Mouse (Mus musculus): ENCODE results near the gene Tmbim4. TPM values are rescaled to one million over a fixed set of nuclear protein-coding genes. Genes with fewer than 3 reads are reported as not detected.
A peak's percentile ranks its signal among the peaks of the same experiment; 100 is the strongest.

The Tmbim4 gene
- polyA plus RNA-seq, 1 experiment = 52.1 TPM

DNA sequence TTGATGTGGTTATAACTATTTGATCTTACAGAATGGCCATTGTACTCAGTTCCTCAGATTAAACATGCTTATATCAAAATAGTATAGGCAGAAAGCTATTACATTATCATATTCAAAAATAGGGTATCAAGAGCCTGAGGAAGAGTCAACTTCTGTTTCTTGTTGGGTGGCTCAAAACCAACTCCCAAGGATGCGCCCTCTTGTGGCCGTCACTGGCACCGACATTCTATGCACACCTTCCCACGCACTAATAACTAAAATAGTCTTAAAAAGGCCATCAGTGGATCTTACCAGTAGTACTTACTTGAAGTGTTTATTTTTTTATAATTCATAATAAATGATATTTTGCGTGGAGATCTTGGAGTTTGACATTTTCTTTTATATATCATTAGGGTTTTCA lies 30.3 kb downstream of the Tmbim4 start:
- Histone ChIP-seq H3K9me3 (replicated peaks; ENCODE audit: control insufficient read depth, insufficient read depth, low read length, poor library complexity, severe bottlenecking) (no peaks in the 10 kb centered on the region), H3K27me3 (ENCODE audit: control insufficient read depth, insufficient read depth, low read length, poor library complexity, severe bottlenecking) (no peaks in the 10 kb centered on the region), H3K4me1 (ENCODE audit: control insufficient read depth, insufficient read depth, low read length) (no peaks in the 10 kb centered on the region), H3K9ac (ENCODE audit: low read depth, poor library complexity, severe bottlenecking) (no peak overlapping the region), H3K36me3 (ENCODE audit: control insufficient read depth, insufficient read depth, low read length, poor library complexity, severe bottlenecking) (peaks cover 38% of the 10 kb centered on the region), H3K27ac (ENCODE audit: insufficient read depth, low read length) (no peak overlapping the region), H3K4me3 (ENCODE audit: low read depth, low read length) (no peak overlapping the region)
- TF ChIP-seq CTCF (IDR thresholded peaks at IDR 0.05; ENCODE audit: low read depth, low read length) = peak; percentile 88
- TF ChIP-seq POLR2A (IDR thresholded peaks at IDR 0.05; ENCODE audit: insufficient read depth, low read length) = no peak

DNA sequence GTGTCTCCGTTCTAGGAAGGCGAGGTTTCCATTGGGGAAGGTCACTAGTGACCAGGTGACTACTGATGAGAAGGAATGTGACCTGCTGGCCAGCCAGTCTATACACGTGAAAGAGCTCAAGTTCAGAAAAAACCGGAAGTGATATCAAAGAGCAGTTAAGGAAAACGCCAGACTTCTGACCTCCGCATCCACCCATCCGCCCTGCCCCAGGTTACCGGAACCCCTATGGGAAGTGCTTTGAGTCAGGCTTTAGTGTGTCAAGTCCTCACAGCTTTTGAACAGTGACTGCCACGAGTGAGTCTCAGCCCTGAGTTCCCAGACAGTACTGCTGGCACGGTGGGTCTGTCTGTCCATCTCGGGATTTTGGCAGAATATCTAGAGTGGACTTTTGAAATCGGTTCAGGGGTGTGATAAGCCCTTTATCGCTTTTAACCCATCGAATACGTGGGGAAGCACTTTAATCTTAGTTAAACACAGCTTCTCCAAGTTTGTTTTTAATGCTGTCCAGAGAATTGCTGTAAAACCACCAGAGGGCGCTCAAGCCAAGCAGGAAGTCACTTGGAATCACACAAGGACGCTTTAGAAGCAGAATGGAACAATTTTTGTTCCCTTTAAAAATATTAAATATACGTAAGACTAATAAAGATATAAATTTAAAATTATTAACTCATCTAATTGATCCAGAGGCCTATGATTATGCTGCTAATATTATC lies 32.4 kb downstream of the Tmbim4 start:
- peaks cover 30% of the 10 kb centered on the region for H3K36me3 ChIP-seq (ENCODE audit: control insufficient read depth, insufficient read depth, low read length, poor library complexity, severe bottlenecking)
- H3K4me1 ChIP-seq (ENCODE audit: control insufficient read depth, insufficient read depth, low read length) = no peaks in the 10 kb centered on the region
- TF ChIP-seq CTCF (IDR thresholded peaks at IDR 0.05; ENCODE audit: low read depth, low read length) (peak; percentile 8), POLR2A (IDR thresholded peaks at IDR 0.05; ENCODE audit: insufficient read depth, low read length) (no peak)
- no peaks in the 10 kb centered on the region for H3K27me3 ChIP-seq (ENCODE audit: control insufficient read depth, insufficient read depth, low read length, poor library complexity, severe bottlenecking)
- H3K4me3 ChIP-seq (ENCODE audit: low read depth, low read length) = peak overlapping the region; percentile 4; the same call in 1 of the 2 replicates
- peak overlapping the region; percentile 15; the same call in 1 of the 2 replicates for H3K9ac ChIP-seq (ENCODE audit: low read depth, poor library complexity, severe bottlenecking)
- H3K27ac ChIP-seq (ENCODE audit: insufficient read depth, low read length) = peak overlapping the region; percentile 23
- no peaks in the 10 kb centered on the region for H3K9me3 ChIP-seq (replicated peaks; ENCODE audit: control insufficient read depth, insufficient read depth, low read length, poor library complexity, severe bottlenecking)

DNA sequence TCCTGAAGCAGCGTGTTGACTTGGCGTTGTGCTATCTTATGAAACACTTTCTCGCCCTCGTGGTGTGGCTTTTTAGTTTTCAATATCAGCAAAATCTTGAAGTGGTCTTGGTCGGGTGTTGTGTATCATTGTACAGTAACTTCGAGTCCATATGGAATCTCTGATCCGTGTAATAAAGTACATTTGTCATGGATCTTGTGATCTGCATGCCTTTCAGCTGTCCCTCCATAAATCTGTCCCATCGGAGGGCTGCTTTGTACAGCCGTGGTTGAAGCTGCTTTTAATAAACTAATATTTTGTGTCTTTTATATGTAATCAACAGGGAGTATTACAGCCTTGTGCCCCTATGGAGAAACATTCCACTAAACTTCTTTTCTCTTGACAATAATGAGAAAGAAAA lies 35.5 kb downstream of the Tmbim4 start:
- H3K9me3 ChIP-seq (replicated peaks; ENCODE audit: control insufficient read depth, insufficient read depth, low read length, poor library complexity, severe bottlenecking) = no peaks in the 10 kb centered on the region
- H3K4me1 ChIP-seq (ENCODE audit: control insufficient read depth, insufficient read depth, low read length) = no peaks in the 10 kb centered on the region
- peaks cover 11% of the 10 kb centered on the region; the same call in 1 of the 2 replicates for H3K36me3 ChIP-seq (ENCODE audit: control insufficient read depth, insufficient read depth, low read length, poor library complexity, severe bottlenecking)
- H3K27me3 ChIP-seq (ENCODE audit: control insufficient read depth, insufficient read depth, low read length, poor library complexity, severe bottlenecking) = no peaks in the 10 kb centered on the region
- TF ChIP-seq CTCF (IDR thresholded peaks at IDR 0.05; ENCODE audit: low read depth, low read length) = no peak
- no peak for TF ChIP-seq POLR2A (IDR thresholded peaks at IDR 0.05; ENCODE audit: insufficient read depth, low read length)
- TF ChIP-seq EP300 (IDR thresholded peaks at IDR 0.05; ENCODE audit: insufficient read depth, low read depth, low read length) = no peak
- no peak overlapping the region for H3K4me3 ChIP-seq (ENCODE audit: low read depth, low read length)
- H3K9ac ChIP-seq (ENCODE audit: low read depth, poor library complexity, severe bottlenecking) = no peak overlapping the region
- H3K27ac ChIP-seq (ENCODE audit: insufficient read depth, low read length) = no peak overlapping the region

DNA sequence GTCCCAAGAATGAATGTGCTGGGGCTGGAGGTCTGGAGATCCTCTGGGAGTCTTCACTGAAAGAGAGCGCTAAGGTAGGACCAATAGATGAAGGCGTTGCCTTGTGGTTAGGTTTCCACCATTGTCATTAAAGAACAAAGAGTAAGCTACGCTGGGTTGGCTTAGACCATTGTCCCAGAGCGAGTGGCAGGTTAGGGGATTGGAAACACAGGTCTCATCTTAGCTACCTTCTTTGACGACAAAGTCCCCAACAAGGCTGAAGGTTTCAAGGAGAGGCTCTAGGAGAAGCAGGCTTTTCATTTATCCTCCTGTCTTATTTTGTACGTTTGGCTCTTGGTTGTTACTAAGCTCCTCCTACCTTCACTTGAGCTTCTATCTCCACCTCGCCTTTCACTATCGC lies 36.9 kb downstream of the Tmbim4 start:
- Histone ChIP-seq H3K4me3 (ENCODE audit: low read depth, low read length) (no peak overlapping the region), H3K27ac (ENCODE audit: insufficient read depth, low read length) (no peak overlapping the region), H3K9ac (ENCODE audit: low read depth, poor library complexity, severe bottlenecking) (no peak overlapping the region), H3K9me3 (replicated peaks; ENCODE audit: control insufficient read depth, insufficient read depth, low read length, poor library complexity, severe bottlenecking) (no peaks in the 10 kb centered on the region), H3K4me1 (ENCODE audit: control insufficient read depth, insufficient read depth, low read length) (no peaks in the 10 kb centered on the region), H3K27me3 (ENCODE audit: control insufficient read depth, insufficient read depth, low read length, poor library complexity, severe bottlenecking) (no peaks in the 10 kb centered on the region), H3K36me3 (ENCODE audit: control insufficient read depth, insufficient read depth, low read length, poor library complexity, severe bottlenecking) (no peaks in the 10 kb centered on the region)
- no peak for TF ChIP-seq EP300 (IDR thresholded peaks at IDR 0.05; ENCODE audit: insufficient read depth, low read depth, low read length)
- no peak for TF ChIP-seq POLR2A (IDR thresholded peaks at IDR 0.05; ENCODE audit: insufficient read depth, low read length)
- TF ChIP-seq CTCF (IDR thresholded peaks at IDR 0.05; ENCODE audit: low read depth, low read length) = no peak

DNA sequence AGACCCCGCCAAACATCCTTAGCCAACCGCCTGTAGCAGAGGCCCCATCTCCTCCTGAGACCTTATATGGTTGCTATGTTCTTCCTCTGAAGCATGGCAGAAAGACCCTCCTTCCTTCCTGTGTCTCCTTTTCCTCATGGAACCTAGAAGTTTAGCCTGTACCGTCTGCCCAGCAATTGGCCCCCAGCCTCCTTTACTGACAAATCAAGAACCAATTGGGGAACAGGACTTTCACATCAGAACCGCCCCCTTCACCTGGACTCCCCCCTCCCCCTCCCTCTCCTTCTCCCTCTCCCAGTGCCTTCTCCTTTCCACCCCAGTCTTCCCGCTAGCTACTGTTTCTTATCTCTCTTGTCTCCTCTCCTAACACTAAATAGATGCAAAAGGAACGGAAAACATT lies 38.1 kb downstream of the Tmbim4 start:
- Histone ChIP-seq H3K27ac (ENCODE audit: insufficient read depth, low read length) (no peak overlapping the region), H3K4me1 (ENCODE audit: control insufficient read depth, insufficient read depth, low read length) (no peaks in the 10 kb centered on the region), H3K9me3 (replicated peaks; ENCODE audit: control insufficient read depth, insufficient read depth, low read length, poor library complexity, severe bottlenecking) (no peaks in the 10 kb centered on the region), H3K36me3 (ENCODE audit: control insufficient read depth, insufficient read depth, low read length, poor library complexity, severe bottlenecking) (no peaks in the 10 kb centered on the region), H3K9ac (ENCODE audit: low read depth, poor library complexity, severe bottlenecking) (no peak overlapping the region), H3K27me3 (ENCODE audit: control insufficient read depth, insufficient read depth, low read length, poor library complexity, severe bottlenecking) (no peaks in the 10 kb centered on the region), H3K4me3 (ENCODE audit: low read depth, low read length) (no peak overlapping the region; the same call in 1 of the 2 replicates)
- no peak for TF ChIP-seq POLR2A (IDR thresholded peaks at IDR 0.05; ENCODE audit: insufficient read depth, low read length)

- Histone ChIP-seq H3K9ac (ENCODE audit: low read depth, poor library complexity, severe bottlenecking) (no peak overlapping the region), H3K4me3 (ENCODE audit: low read depth, low read length) (no peak overlapping the region), H3K27me3 (ENCODE audit: control insufficient read depth, insufficient read depth, low read length, poor library complexity, severe bottlenecking) (no peaks in the 10 kb centered on the region), H3K9me3 (replicated peaks; ENCODE audit: control insufficient read depth, insufficient read depth, low read length, poor library complexity, severe bottlenecking) (no peaks in the 10 kb centered on the region), H3K4me1 (ENCODE audit: control insufficient read depth, insufficient read depth, low read length) (no peaks in the 10 kb centered on the region), H3K27ac (ENCODE audit: insufficient read depth, low read length) (no peak overlapping the region), H3K36me3 (ENCODE audit: control insufficient read depth, insufficient read depth, low read length, poor library complexity, severe bottlenecking) (no peaks in the 10 kb centered on the region)
- no peak for TF ChIP-seq CTCF (IDR thresholded peaks at IDR 0.05; ENCODE audit: low read depth, low read length)
- TF ChIP-seq EP300 (IDR thresholded peaks at IDR 0.05; ENCODE audit: insufficient read depth, low read depth, low read length) = no peak
- TF ChIP-seq POLR2A (IDR thresholded peaks at IDR 0.05; ENCODE audit: insufficient read depth, low read length) = no peak
Measured at GRCm38 (mm10) chr10:120242421-120242820, 41.0 kb downstream of the Tmbim4 start.
